Mouse (Mus musculus) lung, postnatal 0 days (tissue): Measurements from ENCODE around the gene Trap1. TPM values are rescaled to one million over a fixed set of nuclear protein-coding genes. Genes with fewer than 3 reads are reported as not detected.

Experiments used
- ATAC-seq: fragments of 200-750 bp; cut with Nextera tagmentation; 2 replicates; pipeline ENCODE4 v1.8.0; 2017; ENCODE audit warnings: moderate library complexity
- DNase-seq: peaks from one replicate; pipeline ENCODE4 v3.0.0-alpha.2; 2016; ENCODE audit warnings: low spot score
- H3K27ac ChIP-seq: fragments of 300-500 bp; sonication (generic); 2 replicates; pipeline ENCODE4 v1.5.1; 2014; ENCODE audit warnings: antibody characterized with exemption, mild to moderate bottlenecking, low read length, mixed read lengths
- H3K27me3 ChIP-seq: fragments of 300-500 bp; sonication (generic); replicated peaks from 2 replicates; pipeline ENCODE4 v1.6.1; 2014; ENCODE audit warnings: low read length, mixed read lengths; ENCODE audit not compliant: insufficient read depth
- H3K36me3 ChIP-seq: fragments of 300-500 bp; sonication (generic); 2 replicates; pipeline ENCODE4 v1.6.1; 2014; ENCODE audit warnings: low read length, mixed read lengths; ENCODE audit not compliant: insufficient read depth
- H3K4me1 ChIP-seq: fragments of 300-500 bp; sonication (generic); 2 replicates; pipeline ENCODE4 v1.6.1; 2014; ENCODE audit warnings: antibody characterized with exemption, low read depth, low read length, mixed read lengths; ENCODE audit not compliant: insufficient read depth
- H3K4me2 ChIP-seq: fragments of 300-500 bp; sonication (generic); replicated peaks from 2 replicates; pipeline ENCODE4 v1.6.1; 2014; ENCODE audit warnings: low read depth, mild to moderate bottlenecking, low read length, moderate library complexity, mixed read lengths
- H3K4me3 ChIP-seq: fragments of 300-500 bp; sonication (generic); 2 replicates; pipeline ENCODE4 v1.5.1; 2014; ENCODE audit warnings: low read depth, low read length
- H3K9ac ChIP-seq: fragments of 300-500 bp; sonication (generic); replicated peaks from 2 replicates; pipeline ENCODE4 v1.6.1; 2014; ENCODE audit warnings: low read depth, mild to moderate bottlenecking
- H3K9me3 ChIP-seq: fragments of 300-500 bp; sonication (generic); 2 replicates; pipeline ENCODE4 v1.6.1; 2016; ENCODE audit warnings: low read length, mixed read lengths
- CTCF ChIP-seq: IDR thresholded peaks from 2 replicates; pipeline ENCODE4 v1.5.1; 2016; ENCODE audit warnings: antibody characterized with exemption, mild to moderate bottlenecking
- EP300 ChIP-seq: IDR thresholded peaks from 2 replicates; pipeline ENCODE4 v1.6.1; 2016; ENCODE audit warnings: antibody characterized with exemption, mild to moderate bottlenecking, control low read depth
- WGBS: fragments of 180-500 bp; shearing (Covaris S2); extraction: QIAGEN DNeasy Blood & Tissue Kit; methylation state at CpG from one replicate; pipeline ENCODE4 v1.1.7; 2014; 5-methylcytosine and 5-hydroxymethylcytosine counted together
- polyA plus RNA-seq: library from polyadenylated mRNA; unstranded; fragments of >200 nt; fragmentation: Nextera tagmentation; extraction: Ambion mirVana; gene quantifications from 2 replicates; pipeline ENCODE4 v1.2.1, GENCODE M21; 2015

The Trap1 gene
- 32.5 and 36.0 TPM in 2 replicates for polyA plus RNA-seq

GRCm38 (mm10) chr16:4077384-4078061, at the start of gene Trap1:
Trap1 (minus strand) TSS chr16:4077827.
- Histone ChIP-seq H3K27me3 (no peaks in the 10 kb centered on the region), H3K4me3 (peak within 1 kb of the TSS; percentile 85), H3K9ac (peak within 1 kb of the TSS; percentile 78), H3K9me3 (no peaks in the 10 kb centered on the region), H3K36me3 (no peaks in the 10 kb centered on the region), H3K4me2 (peak within 1 kb of the TSS; percentile 71), H3K27ac (peak within 1 kb of the TSS; percentile 63), H3K4me1 (no peaks in the 10 kb centered on the region; the same call in 1 of the 2 replicates)
- DNase-seq (peak; percentile 91), ATAC-seq (peak; percentile 97)
- no peak for TF ChIP-seq CTCF
- TF ChIP-seq EP300, result no peak
- WGBS, result under 1% methylated on average over 58 of the region's 58 CpGs

DNA sequence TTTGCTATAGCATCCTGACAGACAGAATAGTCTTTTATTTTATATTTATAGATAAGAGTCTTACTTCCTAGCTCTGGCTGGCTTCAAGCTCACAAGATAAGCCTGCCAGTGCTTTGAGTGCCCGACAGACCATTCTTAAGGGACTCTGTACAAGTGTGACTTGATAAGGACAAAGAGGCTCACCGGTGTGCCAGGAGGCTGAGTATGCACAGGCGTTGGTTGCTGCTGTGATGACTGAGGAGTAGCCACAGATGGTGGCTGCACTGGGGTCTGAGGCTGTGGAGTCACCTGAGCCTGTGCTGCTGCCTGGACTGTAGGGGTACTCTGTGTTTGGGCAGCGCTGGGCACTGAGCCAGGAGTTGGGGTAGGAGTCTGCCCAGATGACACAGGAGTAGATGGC, 39.4 kb upstream of the Trap1 start:
- TF ChIP-seq EP300 (no peak), CTCF (no peak)
- no peaks in the 10 kb centered on the region for H3K4me1 ChIP-seq
- H3K27me3 ChIP-seq, result no peaks in the 10 kb centered on the region
- H3K9ac ChIP-seq, result no peak overlapping the region
- DNase-seq (no peak), ATAC-seq (no peak)
- no peak overlapping the region for H3K4me2 ChIP-seq
- WGBS, result 70% methylated on average over 4 of the region's 4 CpGs
- no peak overlapping the region for H3K4me3 ChIP-seq
- H3K27ac ChIP-seq, result no peak overlapping the region
- H3K36me3 ChIP-seq, result peaks cover 47% of the 10 kb centered on the region
- no peaks in the 10 kb centered on the region for H3K9me3 ChIP-seq

DNA sequence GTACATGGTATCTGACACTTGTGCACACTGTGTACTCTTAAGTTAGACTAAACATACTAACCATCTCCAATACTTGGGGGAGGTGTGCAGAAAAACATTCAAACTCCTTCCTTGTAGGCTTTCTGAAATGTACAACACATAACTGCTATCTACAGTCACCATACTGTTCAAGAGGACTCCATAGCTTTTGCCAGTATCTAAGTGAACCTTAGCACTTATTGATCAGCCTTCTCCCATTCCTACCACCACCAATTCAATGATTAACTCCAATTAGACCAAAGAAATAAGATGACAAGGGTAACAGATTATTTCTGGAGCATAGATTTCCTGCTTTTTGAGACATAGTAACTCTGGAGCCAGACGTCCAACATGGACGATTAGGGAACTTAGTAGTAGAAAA, 22.7 kb upstream of the Trap1 start:
- ATAC-seq (no peak), DNase-seq (no peak)
- no peaks in the 10 kb centered on the region for H3K9me3 ChIP-seq
- no peaks in the 10 kb centered on the region for H3K4me1 ChIP-seq
- H3K36me3 ChIP-seq, result peaks cover 32% of the 10 kb centered on the region
- no peak overlapping the region for H3K27ac ChIP-seq
- no peaks in the 10 kb centered on the region for H3K27me3 ChIP-seq
- no peak overlapping the region for H3K4me2 ChIP-seq
- 92% methylated on average over 2 of the region's 2 CpGs for WGBS
- no peak overlapping the region for H3K4me3 ChIP-seq
- H3K9ac ChIP-seq, result no peak overlapping the region
- TF ChIP-seq EP300 (no peak), CTCF (no peak)

GRCm38 (mm10) chr16:4097521-4097920, 19.9 kb upstream of the Trap1 start:
- no peak overlapping the region for H3K4me2 ChIP-seq
- TF ChIP-seq EP300 (no peak), CTCF (no peak)
- 100% methylated on average over 1 of the region's 1 CpGs for WGBS
- H3K9me3 ChIP-seq, result no peaks in the 10 kb centered on the region
- H3K4me1 ChIP-seq, result no peaks in the 10 kb centered on the region
- ATAC-seq (no peak), DNase-seq (no peak)
- no peaks in the 10 kb centered on the region for H3K27me3 ChIP-seq
- no peak overlapping the region for H3K9ac ChIP-seq
- H3K36me3 ChIP-seq, result peaks cover 57% of the 10 kb centered on the region
- H3K27ac ChIP-seq, result no peak overlapping the region
- H3K4me3 ChIP-seq, result no peak overlapping the region

DNA sequence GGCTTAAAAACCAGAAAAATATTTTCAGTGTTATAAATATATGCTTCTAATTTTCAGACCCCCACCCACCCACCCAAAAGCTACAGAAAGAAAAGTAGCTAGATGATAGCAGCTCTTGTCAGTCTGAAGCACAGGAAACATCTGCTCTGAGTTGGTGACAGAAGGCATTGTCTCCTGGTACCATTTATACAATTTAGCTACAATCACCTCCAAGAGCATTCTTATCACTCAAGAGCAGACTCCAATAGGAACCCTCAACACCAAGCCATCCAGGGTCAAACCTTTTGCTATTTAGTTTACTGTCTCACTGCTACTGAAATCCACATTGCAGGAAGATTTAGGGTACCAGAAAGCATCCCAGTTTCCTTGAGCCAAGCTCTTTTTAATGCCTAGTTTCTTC, 19.3 kb upstream of the Trap1 start:
- Histone ChIP-seq H3K4me2 (no peak overlapping the region), H3K9ac (no peak overlapping the region), H3K9me3 (no peaks in the 10 kb centered on the region), H3K27ac (no peak overlapping the region), H3K36me3 (peaks cover 57% of the 10 kb centered on the region), H3K27me3 (no peaks in the 10 kb centered on the region), H3K4me3 (no peak overlapping the region), H3K4me1 (no peaks in the 10 kb centered on the region)
- TF ChIP-seq EP300 (no peak), CTCF (no peak)
- ATAC-seq (no peak), DNase-seq (no peak)

GRCm38 (mm10) chr16:4096141-4096540, 18.5 kb upstream of the Trap1 start:
- H3K4me3 ChIP-seq, result no peak overlapping the region
- no peaks in the 10 kb centered on the region for H3K9me3 ChIP-seq
- no peak for TF ChIP-seq CTCF
- TF ChIP-seq EP300, result no peak
- H3K36me3 ChIP-seq, result peaks cover 61% of the 10 kb centered on the region
- WGBS, result 91% methylated on average over 3 of the region's 3 CpGs
- no peak overlapping the region for H3K9ac ChIP-seq
- no peak for ATAC-seq
- H3K27me3 ChIP-seq, result no peaks in the 10 kb centered on the region
- DNase-seq, result no peak
- H3K4me2 ChIP-seq, result no peak overlapping the region
- H3K4me1 ChIP-seq, result no peaks in the 10 kb centered on the region
- H3K27ac ChIP-seq, result no peak overlapping the region
